Mouse (Mus musculus): ENCODE results near the gene 1700020D05Rik. TPM values are rescaled to one million over a fixed set of nuclear protein-coding genes. Genes with fewer than 3 reads are reported as not detected.
A peak's percentile ranks its signal among the peaks of the same experiment; 100 is the strongest.
"Not testable (repeated sequence)": the region's sequence is repeated elsewhere in the genome, so short reads cannot be mapped to it uniquely, and the experiment has no call there.

1700020D05Rik gene
- polyA plus RNA-seq, 1 experiment from 2014 or later = not detected

DNA sequence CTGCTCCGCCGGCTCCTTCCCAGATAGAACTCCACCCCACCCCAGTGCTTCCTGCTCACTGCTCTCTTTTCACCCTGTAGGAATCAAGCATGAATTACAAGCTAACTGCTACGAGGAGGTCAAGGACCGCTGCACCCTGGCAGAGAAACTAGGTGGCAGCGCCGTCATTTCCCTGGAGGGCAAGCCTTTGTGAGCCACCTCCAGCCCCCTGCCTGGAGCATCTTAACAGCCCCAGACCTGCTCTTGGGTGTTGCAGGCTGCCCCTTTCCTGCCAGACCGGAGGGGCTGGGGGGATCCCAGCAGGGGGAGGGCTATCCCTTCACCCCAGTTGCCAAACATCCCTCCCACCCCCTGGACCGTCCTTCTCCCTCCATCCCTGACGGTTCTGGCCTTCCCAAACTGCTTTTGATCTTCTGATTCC is 10.3 kb downstream of the 1700020D05Rik start:
- DNase-seq (ENCODE audit: low spot score) = peak; percentile 40
- 61% methylated on average over 9 of the region's 9 CpGs for WGBS
- H3K27me3 ChIP-seq (ENCODE audit: control insufficient read depth, insufficient read depth, low read length); H3K9me3 ChIP-seq (ENCODE audit: control insufficient read depth, low read length); H3K9ac ChIP-seq (ENCODE audit: low read length); H3K4me3 ChIP-seq (ENCODE audit: low read depth, low read length); H3K27ac ChIP-seq (replicated peaks); H3K4me2 ChIP-seq (replicated peaks; ENCODE audit: low read depth); H3K4me1 ChIP-seq (replicated peaks; ENCODE audit: control insufficient read depth, insufficient read depth); ATAC-seq (ENCODE audit: low FRiP score, low TSS enrichment): not testable (repeated sequence)
- peaks cover 20% of the 10 kb centered on the region for H3K36me3 ChIP-seq (ENCODE audit: control insufficient read depth, insufficient read depth, low read length)
- TF ChIP-seq CTCF (IDR thresholded peaks at IDR 0.05; ENCODE audit: low read depth) = peak; percentile 30; the same call in 1 of the 2 replicates

DNA sequence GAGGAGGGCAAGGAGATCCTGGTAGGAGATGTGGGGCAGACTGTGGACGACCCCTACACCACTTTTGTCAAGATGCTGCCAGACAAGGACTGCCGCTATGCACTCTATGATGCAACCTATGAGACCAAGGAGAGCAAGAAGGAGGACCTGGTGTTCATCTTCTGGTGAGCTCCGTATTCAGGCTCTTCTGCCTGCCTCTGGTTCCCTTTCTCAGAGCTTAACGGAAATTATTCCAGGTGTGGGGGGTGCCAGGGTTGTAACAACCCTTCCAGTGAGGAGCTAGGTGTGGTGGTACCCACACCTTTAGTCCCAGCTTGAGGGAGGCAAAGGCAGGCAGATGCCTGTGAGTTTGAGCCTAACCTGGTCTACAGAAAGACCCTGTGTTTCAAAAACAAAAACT is 10.9 kb downstream of the 1700020D05Rik start:
- TF ChIP-seq CTCF (IDR thresholded peaks at IDR 0.05; ENCODE audit: low read depth) = no peak
- no peak for TF ChIP-seq EP300 (optimal IDR thresholded peaks at IDR 0.05)
- no peak overlapping the region for H3K4me2 ChIP-seq (replicated peaks; ENCODE audit: low read depth)
- H3K36me3 ChIP-seq (ENCODE audit: control insufficient read depth, insufficient read depth, low read length) = peaks cover 17% of the 10 kb centered on the region
- H3K27me3 ChIP-seq (ENCODE audit: control insufficient read depth, insufficient read depth, low read length) = no peaks in the 10 kb centered on the region
- DNase-seq (ENCODE audit: low spot score) = no peak
- no peak for ATAC-seq (ENCODE audit: low FRiP score, low TSS enrichment)
- H3K4me1 ChIP-seq (replicated peaks; ENCODE audit: control insufficient read depth, insufficient read depth) = no peaks in the 10 kb centered on the region
- H3K9me3 ChIP-seq (ENCODE audit: control insufficient read depth, low read length) = no peaks in the 10 kb centered on the region
- WGBS = 81% methylated on average over 4 of the region's 4 CpGs
- H3K4me3 ChIP-seq (ENCODE audit: low read depth, low read length) = no peak overlapping the region
- H3K9ac ChIP-seq (ENCODE audit: low read length) = no peak overlapping the region
- no peak overlapping the region for H3K27ac ChIP-seq (replicated peaks)

DNA sequence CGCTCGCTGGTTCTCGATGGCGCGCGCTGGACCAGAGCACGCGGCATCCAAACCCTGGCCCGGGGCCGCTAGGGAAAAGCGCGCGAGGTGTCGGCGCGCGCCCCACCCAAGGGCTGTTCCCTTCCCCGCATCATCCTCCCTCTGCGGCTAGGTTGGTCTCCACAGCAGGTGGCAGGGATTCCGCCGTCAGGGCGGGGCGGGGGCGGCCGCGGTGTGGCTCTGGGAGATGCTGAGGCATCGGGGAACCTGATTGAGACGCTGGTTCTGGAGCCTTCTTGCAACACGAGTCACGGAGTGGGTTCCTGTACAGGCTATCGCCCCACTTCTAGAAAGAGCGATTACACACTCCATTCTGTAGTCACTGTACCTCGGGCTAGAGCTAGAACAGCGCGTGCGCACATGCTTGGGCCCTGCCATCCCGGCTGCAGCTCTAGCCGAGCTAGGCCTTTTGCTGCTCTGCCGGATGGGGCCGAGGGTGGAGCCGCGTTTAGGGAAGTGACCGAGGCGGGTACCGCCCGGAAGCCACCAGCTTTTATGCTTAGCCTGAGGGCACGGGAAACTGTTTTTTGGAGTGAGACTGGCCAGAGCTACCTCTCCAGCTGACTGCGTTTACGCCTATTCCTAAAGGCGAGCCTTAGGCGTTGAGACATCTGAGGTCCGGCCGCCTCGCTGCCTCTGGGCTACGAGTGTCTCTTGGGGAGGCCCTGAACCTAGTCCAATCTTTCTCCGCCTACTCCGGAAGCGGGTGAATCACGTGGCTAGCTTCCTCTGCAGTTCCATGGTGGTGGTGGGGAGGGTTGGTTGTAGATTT is 12.5 kb downstream of the 1700020D05Rik start:
- Histone ChIP-seq H3K36me3 (ENCODE audit: control insufficient read depth, insufficient read depth, low read length) (peaks cover 13% of the 10 kb centered on the region; the same call in 1 of the 2 replicates), H3K27ac (replicated peaks) (peak overlapping the region; percentile 99), H3K9me3 (ENCODE audit: control insufficient read depth, low read length) (no peaks in the 10 kb centered on the region), H3K4me3 (ENCODE audit: low read depth, low read length) (peak overlapping the region; percentile 91), H3K4me2 (replicated peaks; ENCODE audit: low read depth) (peak overlapping the region; percentile 64), H3K4me1 (replicated peaks; ENCODE audit: control insufficient read depth, insufficient read depth) (no peaks in the 10 kb centered on the region), H3K9ac (ENCODE audit: low read length) (peak overlapping the region; percentile 93), H3K27me3 (ENCODE audit: control insufficient read depth, insufficient read depth, low read length) (no peaks in the 10 kb centered on the region)
- ATAC-seq (ENCODE audit: low FRiP score, low TSS enrichment) (peak; percentile 47), DNase-seq (ENCODE audit: low spot score) (peak; percentile 86)
- TF ChIP-seq EP300 (optimal IDR thresholded peaks at IDR 0.05) (no peak), CTCF (IDR thresholded peaks at IDR 0.05; ENCODE audit: low read depth) (0 out of 2 replicates have a peak, but pooled peaks have one; percentile 0)
- WGBS = under 1% methylated on average over 55 of the region's 59 CpGs

DNA sequence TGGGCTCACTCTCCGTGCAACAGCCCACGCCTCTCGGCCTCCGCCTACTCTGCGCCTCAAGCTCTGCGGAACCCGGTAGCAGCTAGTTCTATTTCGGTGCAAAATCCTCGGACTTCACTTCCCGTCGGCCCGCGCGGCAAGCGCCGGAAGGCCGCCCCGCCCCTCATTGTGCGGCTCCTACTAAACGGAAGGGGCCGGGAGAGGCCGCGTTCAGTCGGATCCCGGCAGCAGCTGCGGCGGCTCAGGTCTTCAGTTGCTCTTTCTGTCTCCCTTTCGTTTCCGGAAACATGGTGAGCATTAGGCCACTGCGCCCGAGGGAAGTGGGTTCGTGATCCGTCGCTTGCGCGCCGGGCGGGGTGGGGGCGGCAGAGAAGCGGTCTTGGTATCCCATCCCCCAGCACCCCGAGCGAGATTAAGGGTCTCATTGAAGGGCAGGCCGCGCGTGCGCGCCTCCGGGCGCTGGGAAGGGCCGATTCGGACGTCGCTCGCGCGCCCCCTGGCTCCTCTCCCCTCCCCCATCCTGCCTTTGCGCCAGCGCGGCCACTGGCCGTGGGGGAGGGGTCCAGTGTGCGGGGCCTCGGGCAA is 13.2 kb downstream of the 1700020D05Rik start, which contains the start of gene Cfl1:
Gene Cfl1 (plus strand): TSS at position 143 of the 585 bp plus-strand sequence.
- WGBS = under 1% methylated on average over 62 of the region's 62 CpGs

DNA sequence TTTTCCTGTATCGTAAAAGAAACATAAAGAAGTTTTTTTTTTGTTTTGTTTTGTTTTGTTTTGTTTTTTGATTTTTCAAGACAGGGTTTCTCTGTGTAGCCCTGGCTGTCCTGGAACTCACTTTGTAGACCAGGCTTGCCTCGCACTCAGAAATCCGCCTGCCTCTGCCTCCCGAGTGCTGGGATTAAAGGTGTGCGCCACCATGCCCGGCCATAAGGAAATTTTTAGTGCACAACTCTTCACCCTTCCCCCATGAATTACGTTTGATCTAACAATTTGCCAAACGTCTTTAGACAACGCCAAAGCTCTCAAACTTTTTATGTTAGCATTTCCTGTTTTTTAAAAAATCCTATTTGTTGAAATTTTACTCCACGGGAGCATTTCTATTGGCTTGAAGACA is 13.9 kb downstream of the 1700020D05Rik start:
- WGBS = 39% methylated on average over 10 of the region's 10 CpGs
- Histone ChIP-seq H3K4me2 (replicated peaks; ENCODE audit: low read depth) (peak overlapping the region; percentile 70), H3K27ac (replicated peaks) (peak overlapping the region; percentile 96; the same call in 1 of the 2 replicates)
- not testable (repeated sequence) for H3K9me3 ChIP-seq (ENCODE audit: control insufficient read depth, low read length); DNase-seq (ENCODE audit: low spot score); H3K4me3 ChIP-seq (ENCODE audit: low read depth, low read length); H3K36me3 ChIP-seq (ENCODE audit: control insufficient read depth, insufficient read depth, low read length); H3K9ac ChIP-seq (ENCODE audit: low read length); H3K4me1 ChIP-seq (replicated peaks; ENCODE audit: control insufficient read depth, insufficient read depth); ATAC-seq (ENCODE audit: low FRiP score, low TSS enrichment); H3K27me3 ChIP-seq (ENCODE audit: control insufficient read depth, insufficient read depth, low read length)

More for the DNA sequence above, 13.2 kb downstream of the 1700020D05Rik start, which contains the start of gene Cfl1:
- Histone ChIP-seq H3K4me1 (replicated peaks; ENCODE audit: control insufficient read depth, insufficient read depth) (no peaks in the 10 kb centered on the region), H3K4me2 (replicated peaks; ENCODE audit: low read depth) (peak within 1 kb of the TSS; percentile 70), H3K4me3 (ENCODE audit: low read depth, low read length) (peak within 1 kb of the TSS; percentile 91), H3K27ac (replicated peaks) (peak within 1 kb of the TSS; percentile 99), H3K9me3 (ENCODE audit: control insufficient read depth, low read length) (no peaks in the 10 kb centered on the region), H3K36me3 (ENCODE audit: control insufficient read depth, insufficient read depth, low read length) (peaks cover 6% of the 10 kb centered on the region; the same call in 1 of the 2 replicates), H3K27me3 (ENCODE audit: control insufficient read depth, insufficient read depth, low read length) (no peaks in the 10 kb centered on the region), H3K9ac (ENCODE audit: low read length) (peak within 1 kb of the TSS; percentile 93)
- peak; percentile 65 for ATAC-seq (ENCODE audit: low FRiP score, low TSS enrichment)
- TF ChIP-seq EP300 (optimal IDR thresholded peaks at IDR 0.05) (peak; percentile 44), CTCF (IDR thresholded peaks at IDR 0.05; ENCODE audit: low read depth) (peak; percentile 44)
- DNase-seq (ENCODE audit: low spot score) = peak; percentile 97
